Mouse (Mus musculus) bone marrow macrophage, adult 2 months (primary cell): ENCODE results near the gene Klhl25.

Source experiments
- CTCF ChIP-seq: IDR thresholded peaks from 2 replicates; pipeline ENCODE4 v1.5.1; 2012; ENCODE audit warnings: low read depth, mild to moderate bottlenecking, low read length, moderate library complexity
- POLR2A ChIP-seq: IDR thresholded peaks from 2 replicates; pipeline ENCODE4 v1.6.1; 2012; ENCODE audit warnings: mild to moderate bottlenecking, low read depth, low read length, borderline replicate concordance

DNA sequence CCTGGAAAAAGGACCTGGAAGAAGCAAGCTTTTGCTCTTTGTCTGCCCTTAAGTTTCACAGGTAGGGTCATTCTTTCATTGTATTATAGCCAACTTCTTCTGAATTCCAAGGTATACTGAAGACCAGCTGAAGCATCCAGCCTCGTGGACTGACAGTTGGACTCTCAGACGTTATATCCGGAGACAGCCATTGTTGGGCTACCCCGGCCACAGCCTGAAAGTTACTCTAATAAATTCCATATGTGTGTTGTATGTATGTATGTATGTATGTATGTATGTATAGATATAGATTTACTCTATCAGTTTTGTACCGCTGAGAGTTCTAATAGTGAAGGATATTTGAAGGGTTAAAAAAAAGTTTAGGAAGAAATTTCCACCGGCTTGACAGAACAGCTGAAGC lies 621 bp upstream of the Klhl25 start:
- TF ChIP-seq CTCF (no peak), POLR2A (no peak)
